Mouse (Mus musculus): ENCODE measurements around the gene Med28. TPM values are rescaled to one million over a fixed set of nuclear protein-coding genes. Genes with fewer than 3 reads are reported as not detected.

The Med28 gene
- polyA plus RNA-seq, 1 experiment, result 64.6 TPM

- WGBS, result 78% methylated on average over 9 of the region's 9 CpGs
Measured at GRCm38 (mm10) chr5:45494093-45494755, 25.8 kb upstream of the Med28 start.

GRCm38 (mm10) chr5:45495429-45495975 lies 24.5 kb upstream of the Med28 start:
- WGBS, result 93% methylated on average over 3 of the region's 3 CpGs
- no peak for DNase-seq (ENCODE audit: low read depth in 1 of 2, low spot score in 2 of 2)
- TF ChIP-seq POLR2A (IDR thresholded peaks at IDR 0.05; ENCODE audit: low read depth, low read length), result no peak
- no peak for TF ChIP-seq CTCF (IDR thresholded peaks at IDR 0.05; ENCODE audit: extremely low read depth, insufficient read depth, insufficient read length, insufficient replicate concordance)
- peaks cover 2% of the 10 kb centered on the region for H3K4me1 ChIP-seq (ENCODE audit: control insufficient read depth, insufficient read depth, insufficient read length)
- peaks cover 3% of the 10 kb centered on the region; the same call in 1 of the 2 replicates for H3K36me3 ChIP-seq (ENCODE audit: control insufficient read depth, insufficient read depth, low read length)
- no peak overlapping the region for H3K27ac ChIP-seq (ENCODE audit: insufficient read depth, low read length)
- H3K4me3 ChIP-seq (ENCODE audit: extremely low read depth, insufficient read depth, insufficient read length), result no peak overlapping the region
- no peaks in the 10 kb centered on the region for H3K27me3 ChIP-seq (ENCODE audit: control insufficient read depth, insufficient read depth, low read length)

More at GRCm38 (mm10) chr5:45494093-45494755, 25.8 kb upstream of the Med28 start:
- TF ChIP-seq CTCF (IDR thresholded peaks at IDR 0.05; ENCODE audit: extremely low read depth, insufficient read depth, insufficient read length, insufficient replicate concordance) (no peak), POLR2A (IDR thresholded peaks at IDR 0.05; ENCODE audit: low read depth, low read length) (no peak)
- H3K36me3 ChIP-seq (ENCODE audit: control insufficient read depth, insufficient read depth, low read length), result peaks cover 1% of the 10 kb centered on the region; the same call in 1 of the 2 replicates
- no peak for DNase-seq (ENCODE audit: low read depth in 1 of 2, low spot score in 2 of 2)
- peaks cover 2% of the 10 kb centered on the region for H3K4me1 ChIP-seq (ENCODE audit: control insufficient read depth, insufficient read depth, insufficient read length)
- no peak overlapping the region for H3K27ac ChIP-seq (ENCODE audit: insufficient read depth, low read length)
- H3K27me3 ChIP-seq (ENCODE audit: control insufficient read depth, insufficient read depth, low read length), result no peaks in the 10 kb centered on the region
- no peak overlapping the region for H3K4me3 ChIP-seq (ENCODE audit: extremely low read depth, insufficient read depth, insufficient read length)

DNA sequence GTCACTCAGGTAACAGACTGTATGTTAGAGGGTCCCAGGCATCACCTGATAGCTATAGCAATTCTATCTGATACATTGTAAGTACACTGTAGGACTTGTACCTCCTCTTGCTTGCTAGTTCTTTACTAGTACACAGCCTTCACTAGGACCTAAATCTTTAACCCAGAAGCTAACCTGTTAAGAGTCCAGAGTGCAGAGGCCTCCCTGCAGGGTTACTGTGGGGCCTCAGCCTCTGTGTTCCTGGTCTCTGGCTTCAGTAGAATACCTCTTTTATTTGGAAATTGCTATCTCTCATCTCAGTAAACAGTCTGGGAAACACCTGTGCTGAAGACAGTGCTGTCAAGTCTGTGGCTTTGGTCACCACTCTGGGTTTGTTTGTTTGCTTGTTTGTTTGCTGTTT lies 24.0 kb upstream of the Med28 start:
- H3K4me3 ChIP-seq (ENCODE audit: extremely low read depth, insufficient read depth, insufficient read length), result no peak overlapping the region
- no peak for DNase-seq (ENCODE audit: low read depth in 1 of 2, low spot score in 2 of 2)
- peaks cover 2% of the 10 kb centered on the region for H3K4me1 ChIP-seq (ENCODE audit: control insufficient read depth, insufficient read depth, insufficient read length)
- peaks cover 5% of the 10 kb centered on the region; the same call in 1 of the 2 replicates for H3K36me3 ChIP-seq (ENCODE audit: control insufficient read depth, insufficient read depth, low read length)
- no peaks in the 10 kb centered on the region for H3K27me3 ChIP-seq (ENCODE audit: control insufficient read depth, insufficient read depth, low read length)
- TF ChIP-seq POLR2A (IDR thresholded peaks at IDR 0.05; ENCODE audit: low read depth, low read length) (no peak), CTCF (IDR thresholded peaks at IDR 0.05; ENCODE audit: extremely low read depth, insufficient read depth, insufficient read length, insufficient replicate concordance) (no peak)
- H3K27ac ChIP-seq (ENCODE audit: insufficient read depth, low read length), result no peak overlapping the region

GRCm38 (mm10) chr5:45496479-45496878 lies 23.6 kb upstream of the Med28 start:
- no peak overlapping the region for H3K27ac ChIP-seq (ENCODE audit: insufficient read depth, low read length)
- TF ChIP-seq CTCF (IDR thresholded peaks at IDR 0.05; ENCODE audit: extremely low read depth, insufficient read depth, insufficient read length, insufficient replicate concordance), result no peak
- no peak for TF ChIP-seq POLR2A (IDR thresholded peaks at IDR 0.05; ENCODE audit: low read depth, low read length)
- WGBS, result 91% methylated on average over 4 of the region's 4 CpGs
- H3K27me3 ChIP-seq (ENCODE audit: control insufficient read depth, insufficient read depth, low read length), result no peaks in the 10 kb centered on the region
- peaks cover 2% of the 10 kb centered on the region for H3K4me1 ChIP-seq (ENCODE audit: control insufficient read depth, insufficient read depth, insufficient read length)
- DNase-seq (ENCODE audit: low read depth in 1 of 2, low spot score in 2 of 2), result no peak
- H3K4me3 ChIP-seq (ENCODE audit: extremely low read depth, insufficient read depth, insufficient read length), result no peak overlapping the region
- peaks cover 6% of the 10 kb centered on the region; the same call in 1 of the 2 replicates for H3K36me3 ChIP-seq (ENCODE audit: control insufficient read depth, insufficient read depth, low read length)

DNA sequence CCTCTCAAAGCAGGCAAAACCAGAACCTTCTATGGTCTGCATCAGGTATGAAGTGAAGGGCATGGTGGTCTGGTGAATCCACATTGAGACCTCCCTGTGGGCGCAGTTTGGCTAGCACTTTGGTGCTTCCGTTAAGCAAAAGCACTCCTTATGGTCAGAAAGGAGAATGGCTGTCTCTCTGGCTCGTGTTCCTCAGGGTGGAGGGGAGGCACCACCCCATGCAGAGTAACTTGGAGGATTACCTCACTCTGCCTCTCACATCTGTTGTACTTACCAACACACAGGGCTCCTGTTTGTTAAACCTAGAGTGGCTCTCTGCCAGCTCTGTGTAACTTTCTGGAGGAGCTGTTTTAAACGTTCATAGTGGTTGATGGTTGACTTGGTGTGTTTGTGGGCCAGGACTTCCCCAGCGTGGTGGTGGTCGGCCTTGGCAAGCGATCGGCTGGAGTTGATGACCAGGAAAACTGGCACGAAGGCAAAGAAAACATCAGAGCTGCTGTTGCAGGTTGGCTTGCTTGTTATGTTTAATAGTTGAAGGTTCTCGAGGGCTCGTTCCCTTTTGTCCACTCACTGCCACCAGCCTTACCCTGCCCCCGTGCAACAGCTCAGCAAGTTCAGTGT lies 23.0 kb upstream of the Med28 start:
- 92% methylated on average over 12 of the region's 12 CpGs for WGBS
- Histone ChIP-seq H3K4me3 (ENCODE audit: extremely low read depth, insufficient read depth, insufficient read length) (no peak overlapping the region), H3K27ac (ENCODE audit: insufficient read depth, low read length) (no peak overlapping the region), H3K27me3 (ENCODE audit: control insufficient read depth, insufficient read depth, low read length) (no peaks in the 10 kb centered on the region), H3K4me1 (ENCODE audit: control insufficient read depth, insufficient read depth, insufficient read length) (peaks cover 2% of the 10 kb centered on the region), H3K36me3 (ENCODE audit: control insufficient read depth, insufficient read depth, low read length) (peaks cover 6% of the 10 kb centered on the region; the same call in 1 of the 2 replicates)
- no peak for DNase-seq (ENCODE audit: low read depth in 1 of 2, low spot score in 2 of 2)
- TF ChIP-seq CTCF (IDR thresholded peaks at IDR 0.05; ENCODE audit: extremely low read depth, insufficient read depth, insufficient read length, insufficient replicate concordance) (no peak), POLR2A (IDR thresholded peaks at IDR 0.05; ENCODE audit: low read depth, low read length) (no peak)

DNA sequence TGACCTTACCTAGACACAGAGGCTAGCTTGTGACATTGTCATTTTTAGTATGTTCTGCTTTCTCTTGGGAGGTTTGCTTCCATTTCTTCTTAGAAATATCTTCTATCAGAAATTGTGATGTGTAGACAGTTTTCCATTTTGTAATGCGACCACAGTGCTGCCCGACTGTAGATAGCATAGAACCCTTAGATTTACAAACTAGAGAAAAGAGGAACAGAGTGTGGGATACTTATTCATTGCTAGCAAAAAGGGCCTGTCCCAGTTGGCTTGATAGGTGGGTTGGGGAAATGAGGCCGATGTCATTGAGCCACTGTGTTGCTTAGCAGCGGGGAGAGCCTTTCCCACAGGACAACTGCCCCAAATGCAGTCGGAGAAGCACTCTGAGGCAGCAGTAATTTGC lies 22.5 kb upstream of the Med28 start:
- no peaks in the 10 kb centered on the region for H3K27me3 ChIP-seq (ENCODE audit: control insufficient read depth, insufficient read depth, low read length)
- H3K4me3 ChIP-seq (ENCODE audit: extremely low read depth, insufficient read depth, insufficient read length), result no peak overlapping the region
- H3K27ac ChIP-seq (ENCODE audit: insufficient read depth, low read length), result no peak overlapping the region
- 81% methylated on average over 5 of the region's 5 CpGs for WGBS
- no peak for DNase-seq (ENCODE audit: low read depth in 1 of 2, low spot score in 2 of 2)
- peaks cover 2% of the 10 kb centered on the region for H3K4me1 ChIP-seq (ENCODE audit: control insufficient read depth, insufficient read depth, insufficient read length)
- no peak for TF ChIP-seq POLR2A (IDR thresholded peaks at IDR 0.05; ENCODE audit: low read depth, low read length)
- no peak for TF ChIP-seq CTCF (IDR thresholded peaks at IDR 0.05; ENCODE audit: extremely low read depth, insufficient read depth, insufficient read length, insufficient replicate concordance)
- H3K36me3 ChIP-seq (ENCODE audit: control insufficient read depth, insufficient read depth, low read length), result peaks cover 6% of the 10 kb centered on the region; the same call in 1 of the 2 replicates
